Comparison of ENCODE assay signal across 13 mouse cellular contexts in genomic region chr14:23854946-23855345, GRCm38 (mm10).
A peak's percentile ranks its signal among the peaks of the same experiment; 100 is the strongest.
DNase-seq lines count a peak whose midpoint lies in the region; TF ChIP-seq lines count a peak whose summit lies in the region.
"Had no signal": no experiment of that assay in that cellular context is flagged by ENCODE, and none has a peak within 500 bp of the region (broad histone marks: within the 10 kb centered on the region; RNA-seq: fewer than 3 reads in every experiment).

No protein-coding gene starts in this region.

- no peaks in the 10 kb centered on the region for H3K4me1 ChIP-seq in kidney, adult 2 months (ENCODE audit: control insufficient read depth, insufficient read depth, low read length)
- H3K4me1 ChIP-seq: megakaryocyte, embryonic 14.5 days had no signal

- no peak overlapping the region for H3K27ac ChIP-seq in kidney, adult 2 months (ENCODE audit: insufficient read depth, low read depth, low read length)
- H3K27ac ChIP-seq: heart, adult 2 months; hindbrain, embryonic 15.5 days; limb, embryonic 13.5 days had no signal

- no peak overlapping the region for H3K4me3 ChIP-seq in kidney, adult 2 months (ENCODE audit: insufficient read depth, low read depth, low read length)
- H3K4me3 ChIP-seq: heart, adult 2 months; hindbrain, embryonic 15.5 days; limb, embryonic 13.5 days; megakaryocyte, embryonic 14.5 days had no signal

- H3K27me3 ChIP-seq in kidney, adult 2 months (replicated peaks; ENCODE audit: control insufficient read depth, insufficient read depth, low read length): no peaks in the 10 kb centered on the region
- H3K27me3 ChIP-seq: hindbrain, embryonic 15.5 days; limb, embryonic 13.5 days; megakaryocyte, embryonic 14.5 days had no signal

- WGBS in kidney, adult 2 months: 13% methylated on average over 2 of the region's 2 CpGs

- no peak for TF ChIP-seq CTCF in kidney, adult 2 months (conservative IDR thresholded peaks at IDR 0.05; ENCODE audit: insufficient read depth, insufficient read length, low read depth, low read length)

- DNase-seq in kidney, adult 2 months: peak; percentile 77
- no peak for DNase-seq in kidney, postnatal 4 days
- DNase-seq in adrenal gland, adult 8-10 months: peak; percentile 44
- DNase-seq in heart, postnatal 10 days: peak; percentile 23 to 42
- peak; percentile 19 for DNase-seq in lung, postnatal 25 days (ENCODE audit: low spot score)
- no peak for DNase-seq in frontal cortex, postnatal 36 days (ENCODE audit: low spot score in 2 of 2)
- DNase-seq in cerebellum, adult 18-20 months: no peak
- DNase-seq: layer of hippocampus, adult 9-11 months; thymus, postnatal 25 days had no signal

- no peaks in the 10 kb centered on the region for H3K36me3 ChIP-seq in kidney, adult 2 months (ENCODE audit: control insufficient read depth, insufficient read depth, low read length)
- H3K36me3 ChIP-seq: hindbrain, embryonic 15.5 days; limb, embryonic 13.5 days had no signal

- intact Hi-C loops in heart, postnatal 10 days (cut with DNase I): no loop called here

- no peak for TF ChIP-seq POLR2A in kidney, adult 2 months (IDR thresholded peaks at IDR 0.05; ENCODE audit: low read depth, low read length)

Comparison
In these comparisons a context has a peak if more than half of its experiments do, and no peak if none do; other contexts are left out.
1. DNase-seq: peak in kidney, adult 2 months (single experiment), adrenal gland, adult 8-10 months (single experiment), heart, postnatal 10 days (2 of 2) and lung, postnatal 25 days (single experiment); none in kidney, postnatal 4 days (0 of 2), frontal cortex, postnatal 36 days (0 of 2) and cerebellum, adult 18-20 months (0 of 2).